Mouse (Mus musculus): ENCODE results near the gene Sec22b. TPM values are rescaled to one million over a fixed set of nuclear protein-coding genes. Genes with fewer than 3 reads are reported as not detected.
A peak's percentile ranks its signal among the peaks of the same experiment; 100 is the strongest.

Sec22b gene
- polyA plus RNA-seq, 1 experiment from 2014 or later: 147 TPM

DNA sequence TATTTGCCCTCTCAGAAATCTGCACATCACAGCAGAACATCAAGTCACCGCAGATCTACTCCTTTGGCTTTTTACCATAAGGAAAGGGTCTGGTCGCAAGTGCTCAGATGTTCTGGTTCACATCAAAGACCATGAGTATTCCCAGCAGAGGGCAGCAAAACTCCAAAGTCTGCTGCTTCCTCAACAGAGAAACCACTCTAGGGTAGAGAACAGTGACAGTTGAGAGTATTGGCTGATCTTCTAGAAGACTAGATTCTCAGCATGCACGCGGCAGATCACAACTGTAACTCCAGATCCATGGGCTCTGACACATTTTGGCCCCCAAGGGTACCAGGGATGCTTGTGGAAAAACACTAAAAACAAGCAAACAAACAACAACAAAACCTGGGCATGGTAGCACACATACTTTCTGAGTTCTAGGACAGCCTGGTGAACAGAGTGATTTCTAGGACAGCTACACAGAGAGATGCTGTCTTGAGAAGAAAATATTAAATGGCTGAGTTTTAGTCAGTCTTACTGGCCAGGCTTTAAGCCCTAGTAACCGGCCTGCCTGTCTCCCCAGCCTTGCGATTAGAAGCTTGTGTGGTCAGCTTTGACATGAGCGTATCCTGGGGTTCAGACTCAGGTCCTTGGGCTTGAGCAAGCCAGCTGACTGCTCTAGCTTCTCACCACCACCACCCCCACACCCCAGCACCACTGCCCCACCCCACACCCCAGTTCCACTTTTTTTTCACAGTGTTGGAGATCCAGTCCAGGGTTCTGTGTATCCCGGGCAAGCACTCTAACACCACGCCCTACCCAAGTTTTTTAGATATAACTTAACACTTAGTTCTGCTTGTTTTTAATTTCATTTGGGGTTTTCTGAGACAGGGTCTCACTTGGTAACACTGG is 28.2 kb downstream of the Sec22b start:
- H3K36me3 ChIP-seq (ENCODE audit: control insufficient read depth, insufficient read depth, low read length): no peaks in the 10 kb centered on the region; the same call in 1 of the 2 replicates
- no peak overlapping the region for H3K27ac ChIP-seq (ENCODE audit: low read length)
- no peak overlapping the region for H3K4me3 ChIP-seq (ENCODE audit: low read length)
- peak; percentile 78 for ATAC-seq (ENCODE audit: low read depth)
- H3K4me2 ChIP-seq (ENCODE audit: low read depth, low read length): no peak overlapping the region
- peaks cover 29% of the 10 kb centered on the region for H3K4me1 ChIP-seq (replicated peaks; ENCODE audit: control insufficient read depth, insufficient read depth, low read length)
- H3K27me3 ChIP-seq (ENCODE audit: control insufficient read depth, insufficient read depth, low read depth, low read length): no peaks in the 10 kb centered on the region
- 47% methylated on average over 9 of the region's 9 CpGs for WGBS
- no peaks in the 10 kb centered on the region for H3K9me3 ChIP-seq (ENCODE audit: control insufficient read depth, low read length)
- no peak overlapping the region for H3K9ac ChIP-seq (ENCODE audit: low read length)

DNA sequence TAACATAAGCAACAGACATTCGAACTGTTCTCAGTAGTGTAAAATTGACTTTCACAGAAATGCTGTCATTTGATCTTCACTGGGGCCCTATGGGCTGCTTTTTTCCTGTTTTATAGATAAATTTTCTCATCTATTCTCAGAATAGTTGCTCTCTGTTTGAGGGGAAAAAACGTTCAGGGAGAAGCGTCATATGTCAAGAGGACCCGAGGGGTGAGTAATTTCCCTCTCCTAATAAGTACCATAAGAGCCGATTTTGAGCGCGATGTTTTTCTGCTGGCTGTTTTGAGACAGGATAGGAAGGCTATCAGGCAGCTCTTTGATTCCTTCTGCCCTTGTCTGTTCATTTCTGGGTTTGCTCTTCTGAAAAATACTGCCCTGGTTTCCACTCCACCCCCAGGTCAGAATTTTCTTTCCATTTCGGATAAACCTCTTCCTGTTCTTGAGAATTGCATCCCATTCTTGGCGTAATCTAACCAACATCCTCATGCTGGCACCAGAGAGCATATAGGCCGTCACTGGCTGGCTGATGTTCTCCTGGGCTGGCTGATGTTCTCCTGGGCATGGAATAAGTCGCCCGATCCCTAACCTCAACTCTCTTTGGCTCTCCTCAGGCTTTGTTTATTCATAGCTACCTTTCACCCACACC is 29.3 kb downstream of the Sec22b start:
- H3K4me2 ChIP-seq (ENCODE audit: low read depth, low read length): no peak overlapping the region
- peaks cover 29% of the 10 kb centered on the region for H3K4me1 ChIP-seq (replicated peaks; ENCODE audit: control insufficient read depth, insufficient read depth, low read length)
- H3K9me3 ChIP-seq (ENCODE audit: control insufficient read depth, low read length): no peaks in the 10 kb centered on the region; the same call in 1 of the 2 replicates
- whole genome bisulfite sequencing: 28% methylated on average over 12 of the region's 12 CpGs
- no peak overlapping the region for H3K4me3 ChIP-seq (ENCODE audit: low read length)
- H3K27ac ChIP-seq (ENCODE audit: low read length): no peak overlapping the region
- H3K36me3 ChIP-seq (ENCODE audit: control insufficient read depth, insufficient read depth, low read length): no peaks in the 10 kb centered on the region
- H3K9ac ChIP-seq (ENCODE audit: low read length): no peak overlapping the region
- no peak for ATAC-seq (ENCODE audit: low read depth)
- no peaks in the 10 kb centered on the region for H3K27me3 ChIP-seq (ENCODE audit: control insufficient read depth, insufficient read depth, low read depth, low read length)

DNA sequence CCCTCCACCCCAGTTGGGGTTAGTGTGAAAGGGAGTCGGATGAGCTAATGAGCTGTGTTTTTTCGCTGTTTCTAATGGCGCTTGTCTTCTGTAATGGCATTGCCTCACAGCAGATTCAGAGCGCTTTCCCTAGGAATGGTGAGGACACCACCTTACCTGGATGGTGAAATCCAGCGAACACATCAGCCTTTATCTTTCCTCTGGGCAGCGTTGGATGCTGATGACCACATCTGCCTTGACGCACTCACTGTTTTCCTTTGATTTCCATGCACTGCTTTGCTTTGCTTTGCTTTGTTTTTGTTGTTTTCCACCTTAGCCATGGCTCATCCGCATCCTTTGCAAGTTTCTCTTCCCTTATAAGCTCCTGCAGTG is 29.8 kb downstream of the Sec22b start:
- H3K36me3 ChIP-seq (ENCODE audit: control insufficient read depth, insufficient read depth, low read length): no peaks in the 10 kb centered on the region
- H3K27ac ChIP-seq (ENCODE audit: low read length): no peak overlapping the region
- no peak for ATAC-seq (ENCODE audit: low read depth)
- no peaks in the 10 kb centered on the region for H3K27me3 ChIP-seq (ENCODE audit: control insufficient read depth, insufficient read depth, low read depth, low read length)
- 75% methylated on average over 8 of the region's 8 CpGs for WGBS
- H3K4me2 ChIP-seq (ENCODE audit: low read depth, low read length): no peak overlapping the region
- no peak overlapping the region for H3K4me3 ChIP-seq (ENCODE audit: low read length)
- H3K9ac ChIP-seq (ENCODE audit: low read length): no peak overlapping the region
- peaks cover 29% of the 10 kb centered on the region for H3K4me1 ChIP-seq (replicated peaks; ENCODE audit: control insufficient read depth, insufficient read depth, low read length)
- no peaks in the 10 kb centered on the region; the same call in 1 of the 2 replicates for H3K9me3 ChIP-seq (ENCODE audit: control insufficient read depth, low read length)

DNA sequence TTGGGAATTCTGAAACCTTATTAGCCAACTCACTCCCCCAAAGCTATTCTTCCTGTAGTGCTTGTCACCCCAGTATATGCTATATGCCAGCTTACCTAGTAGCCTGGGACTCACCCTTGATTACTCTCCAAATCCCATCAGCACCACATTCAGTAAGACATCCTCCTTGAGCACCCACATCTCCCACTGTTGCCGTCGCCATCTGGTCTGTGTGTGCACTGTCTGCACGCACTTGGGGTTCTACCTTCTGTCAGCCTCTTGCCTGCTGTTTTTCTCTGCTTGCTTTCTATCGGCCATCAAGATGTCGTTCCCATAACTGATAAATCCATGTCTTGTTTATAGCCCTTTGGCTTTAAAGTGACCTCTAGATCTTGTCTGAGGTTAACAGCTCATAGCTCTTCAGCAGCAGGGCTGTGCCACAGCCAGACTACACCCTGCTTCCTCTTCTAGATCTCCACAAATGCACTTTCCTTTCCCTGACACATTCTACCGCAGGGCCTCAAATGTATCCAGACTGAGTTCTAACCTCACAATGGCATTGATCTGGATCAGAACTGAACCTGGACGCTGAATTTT is 30.4 kb downstream of the Sec22b start:
- Histone ChIP-seq H3K4me3 (ENCODE audit: low read length) (no peak overlapping the region), H3K4me1 (replicated peaks; ENCODE audit: control insufficient read depth, insufficient read depth, low read length) (peaks cover 29% of the 10 kb centered on the region), H3K9me3 (ENCODE audit: control insufficient read depth, low read length) (no peaks in the 10 kb centered on the region; the same call in 1 of the 2 replicates), H3K27ac (ENCODE audit: low read length) (no peak overlapping the region), H3K36me3 (ENCODE audit: control insufficient read depth, insufficient read depth, low read length) (no peaks in the 10 kb centered on the region), H3K9ac (ENCODE audit: low read length) (no peak overlapping the region), H3K27me3 (ENCODE audit: control insufficient read depth, insufficient read depth, low read depth, low read length) (no peaks in the 10 kb centered on the region), H3K4me2 (ENCODE audit: low read depth, low read length) (peak overlapping the region; percentile 40; the same call in 1 of the 2 replicates)
- WGBS: 47% methylated on average over 7 of the region's 7 CpGs
- ATAC-seq (ENCODE audit: low read depth): no peak

DNA sequence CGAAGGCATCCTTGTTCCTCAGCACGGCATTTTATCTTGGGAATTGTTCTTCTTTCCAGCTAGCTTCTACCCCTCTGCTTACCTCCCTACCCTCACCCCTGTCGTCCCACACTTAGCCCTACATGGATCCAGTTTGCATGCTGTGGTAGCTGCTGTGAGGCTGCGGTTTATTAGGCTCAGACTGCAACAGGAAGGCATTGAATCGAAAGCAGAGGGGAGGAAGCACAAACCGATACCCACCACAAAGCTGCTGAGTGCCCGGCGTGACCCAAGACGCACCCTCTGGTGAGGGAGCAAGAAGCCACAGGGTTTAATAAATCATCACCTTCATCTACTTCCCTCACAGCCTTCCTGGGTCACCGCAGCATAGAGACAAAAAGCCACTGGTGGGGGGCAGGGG is 31.1 kb downstream of the Sec22b start:
- peak overlapping the region; percentile 3; the same call in 1 of the 2 replicates for H3K4me3 ChIP-seq (ENCODE audit: low read length)
- H3K27ac ChIP-seq (ENCODE audit: low read length): no peak overlapping the region
- no peaks in the 10 kb centered on the region for H3K36me3 ChIP-seq (ENCODE audit: control insufficient read depth, insufficient read depth, low read length)
- H3K4me1 ChIP-seq (replicated peaks; ENCODE audit: control insufficient read depth, insufficient read depth, low read length): peaks cover 30% of the 10 kb centered on the region
- H3K27me3 ChIP-seq (ENCODE audit: control insufficient read depth, insufficient read depth, low read depth, low read length): no peaks in the 10 kb centered on the region
- ATAC-seq (ENCODE audit: low read depth): no peak
- 21% methylated on average over 10 of the region's 10 CpGs for WGBS
- no peak overlapping the region for H3K9ac ChIP-seq (ENCODE audit: low read length)
- H3K9me3 ChIP-seq (ENCODE audit: control insufficient read depth, low read length): no peaks in the 10 kb centered on the region; the same call in 1 of the 2 replicates
- H3K4me2 ChIP-seq (ENCODE audit: low read depth, low read length): peak overlapping the region; percentile 40

DNA sequence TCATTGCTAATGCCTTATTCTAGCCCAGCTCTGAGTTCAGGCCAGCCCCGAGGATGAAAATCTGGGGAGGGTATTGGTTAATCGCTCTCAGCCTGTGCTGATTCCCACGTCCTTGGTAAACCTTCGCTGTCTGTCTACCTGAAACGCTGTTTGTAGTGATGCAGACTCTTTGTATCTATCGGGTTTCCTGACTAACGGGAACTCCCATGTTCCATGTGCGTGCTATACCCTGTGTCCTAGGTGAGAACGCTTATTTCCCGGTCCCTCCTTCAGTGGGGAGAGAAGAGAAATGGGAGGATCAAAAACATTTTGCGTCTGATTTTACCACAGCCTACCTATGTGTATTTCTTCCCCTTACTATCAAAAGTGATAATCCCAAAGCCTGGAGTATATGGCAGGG is 31.8 kb downstream of the Sec22b start:
- H3K4me2 ChIP-seq (ENCODE audit: low read depth, low read length): no peak overlapping the region
- H3K9me3 ChIP-seq (ENCODE audit: control insufficient read depth, low read length): no peaks in the 10 kb centered on the region; the same call in 1 of the 2 replicates
- no peak overlapping the region for H3K27ac ChIP-seq (ENCODE audit: low read length)
- H3K27me3 ChIP-seq (ENCODE audit: control insufficient read depth, insufficient read depth, low read depth, low read length): no peaks in the 10 kb centered on the region
- no peak overlapping the region for H3K4me3 ChIP-seq (ENCODE audit: low read length)
- no peak overlapping the region for H3K9ac ChIP-seq (ENCODE audit: low read length)
- 56% methylated on average over 11 of the region's 11 CpGs for WGBS
- peaks cover 37% of the 10 kb centered on the region for H3K4me1 ChIP-seq (replicated peaks; ENCODE audit: control insufficient read depth, insufficient read depth, low read length)
- no peak for ATAC-seq (ENCODE audit: low read depth)
- H3K36me3 ChIP-seq (ENCODE audit: control insufficient read depth, insufficient read depth, low read length): no peaks in the 10 kb centered on the region

DNA sequence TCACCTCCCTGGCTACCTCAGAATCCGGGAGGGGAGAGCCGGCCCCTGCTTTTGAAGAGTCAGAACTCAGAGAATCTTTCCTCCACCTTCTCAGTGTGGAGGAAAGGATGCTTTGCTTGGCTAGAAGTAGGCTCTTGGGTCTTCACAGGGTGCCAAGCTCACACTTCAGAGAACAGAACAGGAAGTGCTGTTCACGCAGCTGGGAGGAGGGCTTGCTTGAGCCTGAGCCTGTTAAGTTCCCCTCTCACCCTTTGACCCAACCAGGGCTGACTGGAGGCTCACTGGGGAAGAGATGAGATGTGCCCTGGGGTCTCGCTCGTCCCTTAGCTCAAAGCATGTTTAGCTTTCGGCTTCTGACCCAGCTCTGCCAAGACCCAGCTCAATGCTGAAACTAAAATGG is 32.3 kb downstream of the Sec22b start:
- no peaks in the 10 kb centered on the region; the same call in 1 of the 2 replicates for H3K9me3 ChIP-seq (ENCODE audit: control insufficient read depth, low read length)
- no peak overlapping the region for H3K9ac ChIP-seq (ENCODE audit: low read length)
- no peaks in the 10 kb centered on the region for H3K27me3 ChIP-seq (ENCODE audit: control insufficient read depth, insufficient read depth, low read depth, low read length)
- H3K27ac ChIP-seq (ENCODE audit: low read length): no peak overlapping the region
- peaks cover 39% of the 10 kb centered on the region for H3K4me1 ChIP-seq (replicated peaks; ENCODE audit: control insufficient read depth, insufficient read depth, low read length)
- ATAC-seq (ENCODE audit: low read depth): no peak
- no peaks in the 10 kb centered on the region for H3K36me3 ChIP-seq (ENCODE audit: control insufficient read depth, insufficient read depth, low read length)
- H3K4me2 ChIP-seq (ENCODE audit: low read depth, low read length): no peak overlapping the region
- H3K4me3 ChIP-seq (ENCODE audit: low read length): no peak overlapping the region
- 41% methylated on average over 6 of the region's 6 CpGs for WGBS

DNA sequence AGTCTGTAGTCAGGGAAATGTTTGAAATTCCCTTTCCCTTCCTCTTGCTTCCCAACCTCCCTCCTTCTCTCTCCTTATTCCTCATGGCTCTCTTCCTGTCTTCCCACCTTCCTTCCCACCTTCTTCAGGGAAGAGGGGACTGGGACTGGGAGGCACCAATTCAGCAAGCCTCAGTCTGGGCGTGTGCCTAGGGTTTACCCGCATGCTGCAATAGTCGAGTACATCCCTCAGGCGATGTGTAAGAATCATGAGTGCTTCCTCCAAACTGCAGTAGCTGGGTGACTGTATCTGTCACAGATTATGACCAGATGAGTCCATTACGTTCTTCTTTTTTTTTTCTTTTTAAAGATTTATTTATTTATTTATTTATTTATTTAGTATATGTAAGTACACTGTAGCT is 32.8 kb downstream of the Sec22b start:
- no peak overlapping the region for H3K27ac ChIP-seq (ENCODE audit: low read length)
- peaks cover 39% of the 10 kb centered on the region for H3K4me1 ChIP-seq (replicated peaks; ENCODE audit: control insufficient read depth, insufficient read depth, low read length)
- no peaks in the 10 kb centered on the region for H3K27me3 ChIP-seq (ENCODE audit: control insufficient read depth, insufficient read depth, low read depth, low read length)
- no peak overlapping the region for H3K9ac ChIP-seq (ENCODE audit: low read length)
- WGBS: 73% methylated on average over 5 of the region's 5 CpGs
- H3K36me3 ChIP-seq (ENCODE audit: control insufficient read depth, insufficient read depth, low read length): no peaks in the 10 kb centered on the region
- ATAC-seq (ENCODE audit: low read depth): no peak
- H3K9me3 ChIP-seq (ENCODE audit: control insufficient read depth, low read length): no peaks in the 10 kb centered on the region; the same call in 1 of the 2 replicates
- no peak overlapping the region for H3K4me2 ChIP-seq (ENCODE audit: low read depth, low read length)
- no peak overlapping the region for H3K4me3 ChIP-seq (ENCODE audit: low read length)

All from lung, embryonic 16.5 days (tissue).